Mouse (Mus musculus) intestine, embryonic 15.5 days (tissue): ENCODE measurements around the gene Emb. TPM values are rescaled to one million over a fixed set of nuclear protein-coding genes. Genes with fewer than 3 reads are reported as not detected.
"Not testable (repeated sequence)": the region's sequence is repeated elsewhere in the genome, so short reads cannot be mapped to it uniquely, and the experiment has no call there.

Experiments
- ATAC-seq: fragments of 200-750 bp; cut with Nextera tagmentation; 2 replicates; pipeline ENCODE4 v1.8.0; 2017; ENCODE audit warnings: moderate TSS enrichment, moderate library complexity
- H3K27ac ChIP-seq: fragments of 300-500 bp; sonication (generic); 2 replicates; pipeline ENCODE4 v1.5.1; 2015; ENCODE audit warnings: mild to moderate bottlenecking, inconsistent platforms
- H3K27me3 ChIP-seq: fragments of 300-500 bp; sonication (generic); replicated peaks from 2 replicates; pipeline ENCODE4 v1.6.1; 2015; ENCODE audit warnings: inconsistent platforms
- H3K36me3 ChIP-seq: fragments of 300-500 bp; sonication (generic); 2 replicates; pipeline ENCODE4 v1.6.1; 2015; ENCODE audit warnings: inconsistent platforms
- H3K4me1 ChIP-seq: fragments of 300-500 bp; sonication (generic); replicated peaks from 2 replicates; pipeline ENCODE4 v1.6.1; 2015; ENCODE audit warnings: inconsistent platforms
- H3K4me2 ChIP-seq: fragments of 300-500 bp; sonication (generic); replicated peaks from 2 replicates; pipeline ENCODE4 v1.6.1; 2015; ENCODE audit warnings: mild to moderate bottlenecking, inconsistent platforms
- H3K4me3 ChIP-seq: fragments of 300-500 bp; sonication (generic); replicated peaks from 2 replicates; pipeline ENCODE4 v1.5.1; 2015; ENCODE audit warnings: inconsistent platforms
- H3K9ac ChIP-seq: fragments of 300-500 bp; sonication (generic); 2 replicates; pipeline ENCODE4 v1.6.1; 2015; ENCODE audit warnings: inconsistent platforms
- H3K9me3 ChIP-seq: fragments of 300-500 bp; sonication (generic); 2 replicates; pipeline ENCODE4 v1.6.1; 2016; ENCODE audit warnings: inconsistent platforms
- WGBS: fragments of 180-500 bp; shearing (Covaris S2); methylation state at CpG from one replicate; pipeline ENCODE4 v1.1.7; 2015; 5-methylcytosine and 5-hydroxymethylcytosine counted together
- polyA plus RNA-seq: library from polyadenylated mRNA; unstranded; fragments of >200 nt; fragmentation: Nextera tagmentation; extraction: Ambion mirVana; gene quantifications from 2 replicates; pipeline ENCODE4 v1.2.1, GENCODE M21; 2015

Gene Emb
- 11.3 and 11.5 TPM in 2 replicates for polyA plus RNA-seq

GRCm38 (mm10) chr13:117208236-117208635, at the start of gene Emb:
Gene Emb (plus strand): TSS chr13:117208536.
- Histone ChIP-seq H3K9ac (no peak within 1 kb of the TSS), H3K9me3 (no peaks in the 10 kb centered on the region), H3K4me3 (no peak within 1 kb of the TSS), H3K4me1 (no peaks in the 10 kb centered on the region), H3K36me3 (no peaks in the 10 kb centered on the region), H3K27ac (no peak within 1 kb of the TSS), H3K27me3 (no peaks in the 10 kb centered on the region), H3K4me2 (no peak within 1 kb of the TSS)
- WGBS = 52% methylated on average over 6 of the region's 6 CpGs
- no peak for ATAC-seq

DNA sequence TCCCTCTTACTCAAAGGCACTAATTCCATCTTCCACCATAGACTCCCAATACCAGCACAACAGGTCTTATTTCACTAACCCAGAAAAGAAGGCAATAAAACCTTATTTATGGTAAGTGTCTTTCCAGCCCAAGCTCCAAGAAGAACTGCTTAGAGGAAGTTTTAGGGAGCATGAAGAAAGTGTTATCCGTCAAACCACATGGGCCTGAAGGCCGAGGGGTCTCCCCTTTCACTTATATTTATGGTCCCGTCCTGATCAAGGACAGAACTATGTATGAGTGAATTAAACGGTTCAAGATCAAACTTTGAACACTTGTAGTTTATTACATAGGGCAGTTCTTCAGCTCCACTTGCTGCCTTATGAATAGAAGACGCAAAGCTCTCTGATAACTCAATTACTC, 44.4 kb upstream of the Emb start:
- H3K9ac ChIP-seq = no peak overlapping the region
- H3K4me3 ChIP-seq = no peak overlapping the region
- no peaks in the 10 kb centered on the region for H3K9me3 ChIP-seq
- H3K4me2 ChIP-seq = no peak overlapping the region
- ATAC-seq = no peak
- no peaks in the 10 kb centered on the region for H3K36me3 ChIP-seq
- H3K4me1 ChIP-seq = no peaks in the 10 kb centered on the region
- WGBS = 70% methylated on average over 5 of the region's 5 CpGs
- no peak overlapping the region for H3K27ac ChIP-seq
- no peaks in the 10 kb centered on the region for H3K27me3 ChIP-seq

- WGBS = 95% methylated on average over 8 of the region's 8 CpGs
- Histone ChIP-seq H3K9me3 (no peaks in the 10 kb centered on the region), H3K36me3 (no peaks in the 10 kb centered on the region), H3K4me3 (no peak overlapping the region), H3K9ac (no peak overlapping the region), H3K4me2 (no peak overlapping the region), H3K4me1 (no peaks in the 10 kb centered on the region), H3K27ac (no peak overlapping the region), H3K27me3 (no peaks in the 10 kb centered on the region)
- ATAC-seq = no peak
Observed at GRCm38 (mm10) chr13:117165071-117165470, 43.3 kb upstream of the Emb start.

DNA sequence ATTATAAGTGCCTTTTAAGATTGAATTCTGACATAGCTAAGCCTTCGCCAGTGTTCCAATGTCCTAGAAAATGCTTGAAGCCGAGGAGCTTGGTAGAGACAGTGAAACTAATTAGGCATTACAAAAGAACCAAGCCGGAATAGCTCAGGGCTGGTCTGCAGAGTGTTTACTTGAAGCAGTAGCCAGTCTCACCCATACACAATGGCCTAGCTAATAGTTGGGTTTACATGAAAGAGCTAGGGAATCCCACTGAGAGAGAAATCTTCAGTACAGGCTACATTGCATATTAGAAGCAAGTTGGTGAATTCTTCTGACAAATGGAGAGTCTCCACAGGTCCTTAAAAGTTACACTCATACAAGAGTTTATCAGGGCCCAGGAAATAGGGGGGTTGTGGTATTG, 27.4 kb upstream of the Emb start:
- H3K4me2 ChIP-seq, H3K27me3 ChIP-seq, H3K4me1 ChIP-seq, H3K9ac ChIP-seq, H3K36me3 ChIP-seq, ATAC-seq, H3K27ac ChIP-seq, H3K4me3 ChIP-seq, H3K9me3 ChIP-seq: not testable (repeated sequence)
- 77% methylated on average over 3 of the region's 3 CpGs for WGBS

GRCm38 (mm10) chr13:117183288-117183687, 25.0 kb upstream of the Emb start:
- Histone ChIP-seq H3K4me1 (no peaks in the 10 kb centered on the region), H3K4me2 (no peak overlapping the region), H3K27me3 (no peaks in the 10 kb centered on the region), H3K9ac (no peak overlapping the region), H3K36me3 (no peaks in the 10 kb centered on the region), H3K9me3 (no peaks in the 10 kb centered on the region), H3K27ac (no peak overlapping the region), H3K4me3 (no peak overlapping the region)
- no peak for ATAC-seq
- WGBS = 77% methylated on average over 6 of the region's 6 CpGs

DNA sequence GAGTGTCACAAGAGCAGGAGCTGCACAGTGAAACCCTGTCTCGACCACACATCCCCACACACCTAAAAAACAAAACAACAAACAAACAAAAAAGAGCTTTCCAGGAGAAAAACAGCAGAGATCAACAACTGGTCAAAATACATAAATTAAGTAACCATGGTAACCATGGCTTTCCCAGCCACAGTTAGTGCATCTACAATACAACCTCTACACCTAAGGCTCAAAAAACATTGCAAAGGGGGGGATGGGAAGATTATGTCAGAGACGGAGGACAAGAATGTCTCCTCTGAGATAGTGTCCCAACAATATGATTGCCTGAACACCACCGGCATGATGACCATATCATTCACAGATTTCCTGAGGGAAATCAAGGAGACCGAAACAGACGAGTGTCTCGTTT, 23.0 kb upstream of the Emb start:
- ATAC-seq = no peak
- WGBS = 90% methylated on average over 6 of the region's 6 CpGs

DNA sequence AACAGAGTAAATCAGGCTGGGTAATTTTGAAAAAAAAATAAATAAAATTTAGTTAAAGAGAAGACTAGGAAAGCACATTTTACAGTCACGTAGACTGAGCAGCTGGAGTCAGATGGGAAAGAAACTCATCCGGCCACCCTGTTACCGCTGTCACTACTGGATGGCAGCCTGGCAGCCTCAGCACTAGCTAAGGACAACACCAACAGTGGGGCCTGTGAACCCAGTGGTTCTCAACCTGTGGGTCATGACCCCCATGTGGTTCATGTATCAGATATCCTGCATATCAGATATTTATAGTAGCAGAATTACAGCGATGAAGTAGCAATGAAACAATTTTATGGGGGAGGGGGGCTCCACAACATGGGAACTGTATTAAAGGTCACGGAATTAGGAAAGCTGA, 16.2 kb upstream of the Emb start:
- WGBS = 87% methylated on average over 5 of the region's 5 CpGs

More for the DNA sequence above, 23.0 kb upstream of the Emb start:
- Histone ChIP-seq H3K9me3 (no peaks in the 10 kb centered on the region), H3K4me1 (no peaks in the 10 kb centered on the region), H3K4me3 (no peak overlapping the region), H3K27me3 (no peaks in the 10 kb centered on the region), H3K27ac (no peak overlapping the region), H3K9ac (no peak overlapping the region), H3K36me3 (no peaks in the 10 kb centered on the region), H3K4me2 (no peak overlapping the region)

GRCm38 (mm10) chr13:117193422-117193983, 14.8 kb upstream of the Emb start:
- Histone ChIP-seq H3K4me3 (no peak overlapping the region), H3K9me3 (no peaks in the 10 kb centered on the region), H3K27ac (no peak overlapping the region), H3K9ac (no peak overlapping the region), H3K4me1 (no peaks in the 10 kb centered on the region), H3K4me2 (no peak overlapping the region), H3K36me3 (no peaks in the 10 kb centered on the region), H3K27me3 (no peaks in the 10 kb centered on the region)
- WGBS = 71% methylated on average over 7 of the region's 7 CpGs
- ATAC-seq = no peak

More for the DNA sequence above, 16.2 kb upstream of the Emb start:
- no peaks in the 10 kb centered on the region for H3K4me1 ChIP-seq
- H3K4me2 ChIP-seq = no peak overlapping the region
- H3K4me3 ChIP-seq = no peak overlapping the region
- no peaks in the 10 kb centered on the region for H3K9me3 ChIP-seq
- H3K36me3 ChIP-seq = no peaks in the 10 kb centered on the region
- H3K9ac ChIP-seq = no peak overlapping the region
- H3K27me3 ChIP-seq = no peaks in the 10 kb centered on the region
- ATAC-seq = no peak
- H3K27ac ChIP-seq = no peak overlapping the region

GRCm38 (mm10) chr13:117195569-117196495, 12.5 kb upstream of the Emb start:
- Histone ChIP-seq H3K9ac (no peak overlapping the region), H3K4me3 (no peak overlapping the region), H3K4me2 (no peak overlapping the region), H3K27ac (no peak overlapping the region), H3K9me3 (no peaks in the 10 kb centered on the region), H3K36me3 (no peaks in the 10 kb centered on the region), H3K27me3 (no peaks in the 10 kb centered on the region), H3K4me1 (no peaks in the 10 kb centered on the region)
- 80% methylated on average over 13 of the region's 13 CpGs for WGBS
- ATAC-seq = no peak

GRCm38 (mm10) chr13:117197666-117198065, 10.7 kb upstream of the Emb start:
- Histone ChIP-seq H3K9ac (no peak overlapping the region), H3K27me3 (no peaks in the 10 kb centered on the region), H3K36me3 (no peaks in the 10 kb centered on the region), H3K9me3 (no peaks in the 10 kb centered on the region), H3K4me3 (no peak overlapping the region), H3K4me1 (no peaks in the 10 kb centered on the region), H3K27ac (no peak overlapping the region), H3K4me2 (no peak overlapping the region)
- no peak for ATAC-seq
- 95% methylated on average over 2 of the region's 2 CpGs for WGBS

DNA sequence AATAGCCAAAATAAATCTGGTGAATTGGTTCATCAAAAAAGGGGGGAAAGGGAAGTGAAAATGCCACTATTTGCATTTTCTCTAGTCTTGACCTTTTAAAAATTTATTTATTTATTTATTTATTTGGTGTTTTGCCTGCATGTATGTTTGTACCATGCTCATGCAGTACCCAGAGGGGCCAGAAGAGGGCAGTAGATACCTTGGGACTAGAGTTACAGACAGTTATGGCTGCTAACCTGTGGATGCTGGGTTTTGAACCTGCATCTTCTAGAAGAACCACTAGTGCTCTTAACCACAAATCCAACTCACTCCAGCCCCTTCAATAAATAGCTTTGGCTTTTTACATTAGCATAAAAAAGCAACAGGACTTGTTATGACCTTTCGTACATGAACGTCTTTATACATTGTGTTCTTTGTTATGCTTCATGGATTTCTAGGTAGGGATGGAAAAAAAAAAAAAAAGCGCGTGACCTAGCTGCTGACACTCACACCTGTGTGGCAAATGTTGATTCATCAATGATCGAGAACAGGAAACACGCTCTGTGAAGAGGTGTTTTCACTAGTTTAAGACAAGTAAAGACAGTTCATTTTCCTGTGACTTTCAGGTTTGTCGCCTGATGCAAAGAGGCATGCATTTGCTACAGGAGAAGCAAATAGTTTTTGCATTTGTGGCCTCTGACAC, 9.8 kb upstream of the Emb start:
- no peak for ATAC-seq
- no peak overlapping the region for H3K4me3 ChIP-seq
- no peaks in the 10 kb centered on the region for H3K27me3 ChIP-seq
- WGBS = 89% methylated on average over 7 of the region's 7 CpGs
- no peaks in the 10 kb centered on the region for H3K36me3 ChIP-seq
- no peak overlapping the region for H3K9ac ChIP-seq
- no peaks in the 10 kb centered on the region for H3K4me1 ChIP-seq
- no peak overlapping the region for H3K27ac ChIP-seq
- H3K9me3 ChIP-seq = no peaks in the 10 kb centered on the region
- no peak overlapping the region for H3K4me2 ChIP-seq

- Histone ChIP-seq H3K27me3 (no peaks in the 10 kb centered on the region), H3K4me2 (no peak overlapping the region), H3K4me3 (no peak overlapping the region), H3K9me3 (no peaks in the 10 kb centered on the region), H3K27ac (no peak overlapping the region), H3K4me1 (no peaks in the 10 kb centered on the region), H3K9ac (no peak overlapping the region), H3K36me3 (no peaks in the 10 kb centered on the region)
- 0 out of 2 replicates have a peak, but pooled peaks have one; percentile 20 for ATAC-seq
- WGBS = 43% methylated on average over 22 of the region's 22 CpGs
Observed at GRCm38 (mm10) chr13:117202755-117203471, 5.4 kb upstream of the Emb start.
